Mouse (Mus musculus) adrenal gland, adult 2 months (tissue): Measurements from ENCODE around the gene Ankrd27. TPM values are rescaled to one million over a fixed set of nuclear protein-coding genes. Genes with fewer than 3 reads are reported as not detected.

Source experiments
- DNase-seq: peaks from one replicate; pipeline ENCODE4 v3.0.0; 2021
- polyA plus RNA-seq: library from polyadenylated mRNA; depleted of rRNA; stranded (reverse); fragments of >200 nt; gene quantifications from 2 replicates; pipeline ENCODE4 v1.2.3, GENCODE M21; 2012
- total RNA-seq, 2 experiments: library from RNA; stranded (reverse); gene quantifications; 2 replicates each; pipeline ENCODE4 v1.2.3; 2021

The Ankrd27 gene
- total and polyA plus RNA-seq, 3 experiments: 19.9 to 30.4 (median 27.7) TPM

GRCm38 (mm10) chr7:35636874-35637273, 50.8 kb downstream of the Ankrd27 start:
- no peak for DNase-seq

GRCm38 (mm10) chr7:35640072-35640471, 54.0 kb downstream of the Ankrd27 start:
- no peak for DNase-seq

- peak; percentile 45 for DNase-seq
These were observed 60.5 kb downstream of the Ankrd27 start for GRCm38 (mm10) chr7:35646317-35647081.

GRCm38 (mm10) chr7:35647101-35647698, 61.2 kb downstream of the Ankrd27 start, which contains the start of gene Pdcd5:
Gene Pdcd5, minus strand, starts transcription at chr7:35647521.
- DNase-seq: peak; percentile 98

GRCm38 (mm10) chr7:35648239-35649069, 62.4 kb downstream of the Ankrd27 start:
- DNase-seq: no peak

- peak; percentile 44 for DNase-seq
These were observed 63.0 kb downstream of the Ankrd27 start for GRCm38 (mm10) chr7:35649071-35649470.

GRCm38 (mm10) chr7:35650716-35651410, 64.8 kb downstream of the Ankrd27 start:
- DNase-seq: no peak

GRCm38 (mm10) chr7:35651583-35652270, 65.7 kb downstream of the Ankrd27 start:
- no peak for DNase-seq

- no peak for DNase-seq
These were observed 71.8 kb downstream of the Ankrd27 start for GRCm38 (mm10) chr7:35657829-35658228.

- no peak for DNase-seq
These were observed 73.1 kb downstream of the Ankrd27 start for GRCm38 (mm10) chr7:35659173-35659572.

GRCm38 (mm10) chr7:35663790-35664376, 77.8 kb downstream of the Ankrd27 start:
- DNase-seq: no peak

GRCm38 (mm10) chr7:35668066-35669041, 82.3 kb downstream of the Ankrd27 start:
- DNase-seq: no peak

- no peak for DNase-seq
These were observed 92.9 kb downstream of the Ankrd27 start for GRCm38 (mm10) chr7:35678976-35679375.

- DNase-seq: no peak
These were observed 95.5 kb downstream of the Ankrd27 start for GRCm38 (mm10) chr7:35681559-35681958.

- DNase-seq: no peak
These were observed 97.5 kb downstream of the Ankrd27 start for GRCm38 (mm10) chr7:35683409-35684122.

GRCm38 (mm10) chr7:35686216-35686615, 100.2 kb downstream of the Ankrd27 start:
- DNase-seq: no peak

- DNase-seq: peak; percentile 73
These were observed 100.7 kb downstream of the Ankrd27 start for GRCm38 (mm10) chr7:35686756-35687155.

GRCm38 (mm10) chr7:35687229-35687628, 101.2 kb downstream of the Ankrd27 start:
- DNase-seq: peak; percentile 69

- DNase-seq: no peak
These were observed 102.2 kb downstream of the Ankrd27 start for GRCm38 (mm10) chr7:35688276-35688675.
